Mouse (Mus musculus) megakaryocyte, embryonic 14.5 days (primary cell): Measurements from ENCODE around the gene Casq1.

Experiments
- FLI1 ChIP-seq: IDR thresholded peaks from 2 replicates; pipeline ENCODE4 v1.6.1; 2012; ENCODE audit warnings: low read length, inconsistent platforms, mixed read lengths
- GATA1 ChIP-seq: IDR thresholded peaks from 3 replicates; pipeline ENCODE4 v1.6.1; 2012; ENCODE audit warnings: mixed read lengths, low read length, inconsistent platforms, borderline replicate concordance

DNA sequence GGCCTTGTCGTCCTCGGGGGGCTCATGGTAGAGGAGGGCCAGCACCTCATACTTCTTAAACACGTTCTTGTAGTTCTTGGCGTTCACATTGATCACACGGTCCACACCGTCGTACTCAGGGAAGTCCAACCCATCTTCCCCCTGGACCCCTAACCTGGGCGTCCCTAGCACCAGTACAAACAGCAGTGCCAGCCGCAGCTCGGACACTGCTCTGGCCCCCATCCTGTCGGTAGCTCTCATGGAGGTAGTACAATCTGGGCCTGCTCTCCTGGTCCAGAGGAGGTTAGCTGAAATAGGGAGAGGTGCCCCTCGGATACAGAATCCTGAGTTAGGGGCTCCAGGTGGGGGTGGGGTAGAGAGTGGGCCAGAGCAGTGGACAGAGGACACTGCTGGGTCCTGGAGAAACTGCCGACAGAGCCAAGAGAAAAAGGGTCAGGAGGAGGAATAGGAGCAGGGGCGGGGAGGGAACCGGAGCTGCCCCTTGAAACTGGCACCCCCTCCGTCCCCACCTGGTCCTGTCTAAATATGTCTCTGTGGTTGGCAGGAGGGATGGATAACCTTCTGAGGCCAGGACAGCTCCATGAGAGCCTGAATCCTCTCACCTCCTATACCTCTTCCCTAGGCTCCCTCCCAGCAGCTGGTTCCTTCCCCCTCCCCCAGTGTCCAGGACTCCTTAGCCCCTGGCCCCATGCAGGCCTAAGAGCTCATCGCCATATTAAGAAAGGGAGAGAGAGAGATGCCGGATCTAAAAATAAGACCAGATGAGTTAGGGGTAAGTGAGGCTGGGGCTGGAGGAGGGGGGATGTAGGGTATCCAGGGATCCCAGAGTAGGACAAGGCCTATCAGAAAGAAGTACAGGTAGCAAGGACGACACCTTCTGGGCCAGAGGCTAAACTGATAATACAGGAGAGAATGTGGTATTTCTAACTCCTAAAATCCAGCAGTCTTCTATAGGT, at the start of gene Casq1:
- TF ChIP-seq GATA1, result no peak
- no peak for TF ChIP-seq FLI1
